Mouse (Mus musculus) forebrain, embryonic 13.5 days (tissue): Measurements from ENCODE around the gene Vmn2r76. TPM values are rescaled to one million over a fixed set of nuclear protein-coding genes. Genes with fewer than 3 reads are reported as not detected.
"Not testable (repeated sequence)": the region's sequence is repeated elsewhere in the genome, so short reads cannot be mapped to it uniquely, and the experiment has no call there.

Experiments used
- ATAC-seq: fragments of 200-750 bp; cut with Nextera tagmentation; 2 replicates; pipeline ENCODE4 v1.8.0; 2017
- H3K27ac ChIP-seq: fragments of 300-500 bp; sonication (generic); 2 replicates; pipeline ENCODE4 v1.5.1; 2015; ENCODE audit warnings: inconsistent platforms, mild to moderate bottlenecking, moderate library complexity
- H3K27me3 ChIP-seq: fragments of 300-500 bp; sonication (generic); 2 replicates; pipeline ENCODE4 v1.6.1; 2015; ENCODE audit warnings: mild to moderate bottlenecking, inconsistent platforms
- H3K36me3 ChIP-seq: fragments of 300-500 bp; sonication (generic); 2 replicates; pipeline ENCODE4 v1.6.1; 2015; ENCODE audit warnings: mild to moderate bottlenecking, inconsistent platforms; ENCODE audit not compliant: poor library complexity, severe bottlenecking
- H3K4me1 ChIP-seq: fragments of 300-500 bp; sonication (generic); 2 replicates; pipeline ENCODE4 v1.6.1; 2015; ENCODE audit warnings: inconsistent platforms
- H3K4me2 ChIP-seq: fragments of 300-500 bp; sonication (generic); 2 replicates; pipeline ENCODE4 v1.6.1; 2015; ENCODE audit warnings: inconsistent platforms, mild to moderate bottlenecking, moderate library complexity
- H3K4me3 ChIP-seq: fragments of 300-500 bp; sonication (generic); 2 replicates; pipeline ENCODE4 v1.5.1; 2015; ENCODE audit warnings: mild to moderate bottlenecking, inconsistent platforms
- H3K9ac ChIP-seq: fragments of 300-500 bp; sonication (generic); 2 replicates; pipeline ENCODE4 v1.6.1; 2015; ENCODE audit warnings: mild to moderate bottlenecking, inconsistent platforms
- H3K9me3 ChIP-seq: fragments of 300-500 bp; sonication (generic); replicated peaks from 2 replicates; pipeline ENCODE4 v1.6.1; 2016; ENCODE audit warnings: inconsistent platforms
- WGBS: fragments of 180-500 bp; shearing (Covaris S2); methylation state at CpG from one replicate; pipeline ENCODE4 v1.1.7; 2015; 5-methylcytosine and 5-hydroxymethylcytosine counted together
- polyA plus RNA-seq: library from polyadenylated mRNA; unstranded; fragments of >200 nt; fragmentation: Nextera tagmentation; extraction: Ambion mirVana; gene quantifications from 2 replicates; pipeline ENCODE4 v1.2.1, GENCODE M21; 2015

Gene Vmn2r76
- not detected in 2 replicates for polyA plus RNA-seq

- no peaks in the 10 kb centered on the region for H3K36me3 ChIP-seq
- no peaks in the 10 kb centered on the region for H3K9me3 ChIP-seq
- no peak within 1 kb of the TSS for H3K4me2 ChIP-seq
- H3K27ac ChIP-seq, result no peak within 1 kb of the TSS
- WGBS, result 77% methylated on average over 1 of the region's 1 CpGs
- H3K4me3 ChIP-seq, result no peak within 1 kb of the TSS
- H3K4me1 ChIP-seq, result no peaks in the 10 kb centered on the region
- H3K9ac ChIP-seq, result no peak within 1 kb of the TSS
- no peaks in the 10 kb centered on the region for H3K27me3 ChIP-seq
- no peak for ATAC-seq
Measured at GRCm38 (mm10) chr7:86246208-86246607, at the start of gene Vmn2r76. Gene Vmn2r76 (minus strand): TSS chr7:86246308.

- Histone ChIP-seq H3K36me3 (no peaks in the 10 kb centered on the region), H3K9me3 (no peaks in the 10 kb centered on the region), H3K9ac (no peak within 1 kb of the TSS), H3K4me3 (no peak within 1 kb of the TSS), H3K27me3 (no peaks in the 10 kb centered on the region), H3K4me1 (no peaks in the 10 kb centered on the region), H3K4me2 (no peak within 1 kb of the TSS), H3K27ac (no peak within 1 kb of the TSS)
- 83% methylated on average over 1 of the region's 1 CpGs for WGBS
- no peak for ATAC-seq
Measured at GRCm38 (mm10) chr7:86277072-86277471, 31.0 kb upstream of the Vmn2r76 start, which contains the start of gene Olfr310. Gene Olfr310 (minus strand): TSS chr7:86277172.

- no peaks in the 10 kb centered on the region for H3K9me3 ChIP-seq
- H3K4me3 ChIP-seq, result no peak overlapping the region
- H3K27ac ChIP-seq, result no peak overlapping the region
- no peaks in the 10 kb centered on the region for H3K27me3 ChIP-seq
- no peak for ATAC-seq
- H3K4me1 ChIP-seq, result no peaks in the 10 kb centered on the region
- no peaks in the 10 kb centered on the region for H3K36me3 ChIP-seq
- no peak overlapping the region for H3K4me2 ChIP-seq
- H3K9ac ChIP-seq, result no peak overlapping the region
Measured at GRCm38 (mm10) chr7:86211345-86211744, 34.8 kb downstream of the Vmn2r76 start.

- H3K27ac ChIP-seq, H3K4me1 ChIP-seq, ATAC-seq, H3K27me3 ChIP-seq, H3K36me3 ChIP-seq, H3K9ac ChIP-seq, H3K9me3 ChIP-seq, H3K4me3 ChIP-seq, H3K4me2 ChIP-seq: not testable (repeated sequence)
- WGBS, result 70% methylated on average over 1 of the region's 1 CpGs
Measured at GRCm38 (mm10) chr7:86171678-86172077, 74.4 kb downstream of the Vmn2r76 start, which contains the start of gene Vmn2r75. Gene Vmn2r75 (minus strand): TSS chr7:86171778.

Other genes with a start within 250 kb of the Vmn2r76 start
- not detected in 2 replicates for gene Vmn2r75, start 74.5 kb downstream of the Vmn2r76 start, polyA plus RNA-seq
- not detected in 2 replicates for gene Olfr310, start 30.9 kb upstream of the Vmn2r76 start, polyA plus RNA-seq
- gene Olfr309, start 67.4 kb upstream of the Vmn2r76 start, polyA plus RNA-seq, result not detected in 2 replicates
- not detected in 2 replicates for gene Olfr308, start 79.3 kb upstream of the Vmn2r76 start, polyA plus RNA-seq
- gene Olfr307, start 91.3 kb upstream of the Vmn2r76 start, polyA plus RNA-seq, result not detected in 2 replicates
- not detected in 2 replicates for gene Olfr305, start 120.6 kb upstream of the Vmn2r76 start, polyA plus RNA-seq
- not detected in 2 replicates for gene Olfr304, start 140.3 kb upstream of the Vmn2r76 start, polyA plus RNA-seq
- gene Olfr303, start 151.5 kb upstream of the Vmn2r76 start, polyA plus RNA-seq, result not detected in 2 replicates
- not detected in 2 replicates for gene Olfr301, start 157.5 kb upstream of the Vmn2r76 start, polyA plus RNA-seq
- not detected in 2 replicates for gene Olfr299, start 213.6 kb upstream of the Vmn2r76 start, polyA plus RNA-seq
- gene Olfr298, start 246.2 kb upstream of the Vmn2r76 start, polyA plus RNA-seq, result not detected in 2 replicates